Mouse (Mus musculus): Measurements from ENCODE around the gene Tlr2. TPM values are rescaled to one million over a fixed set of nuclear protein-coding genes. Genes with fewer than 3 reads are reported as not detected.

Tlr2 gene
- total and polyA plus RNA-seq, 3 experiments, result not detected

GRCm38 (mm10) chr3:83849341-83849740 lies 7.8 kb upstream of the Tlr2 start:
- no peak for DNase-seq (ENCODE audit: low read depth, low spot score)
- TF ChIP-seq MYB (IDR thresholded peaks at IDR 0.05; ENCODE audit: low read depth, low read length) (no peak), MAFK (IDR thresholded peaks at IDR 0.05; ENCODE audit: borderline replicate concordance, low read depth, low read length) (no peak), SMC3 (IDR thresholded peaks at IDR 0.05; ENCODE audit: low read depth, low read length) (no peak), POLR2AphosphoS2 (IDR thresholded peaks at IDR 0.05; ENCODE audit: low read length) (no peak), NELFE (IDR thresholded peaks at IDR 0.05; ENCODE audit: low read depth, low read length) (no peak), RCOR1 (IDR thresholded peaks at IDR 0.05; ENCODE audit: low read depth, low read length) (no peak), CTCF (IDR thresholded peaks at IDR 0.05 in 2 of 3, conservative IDR thresholded peaks at IDR 0.05 in 1 of 3; ENCODE audit: control insufficient read depth in 1 of 3, insufficient read depth in 1 of 3, low read depth in 2 of 3, low read length in 3 of 3, poor library complexity in 1 of 3, severe bottlenecking in 1 of 3) (no peak), CHD1 (IDR thresholded peaks at IDR 0.05; ENCODE audit: low read depth, low read length) (no peak), ZC3H11A (IDR thresholded peaks at IDR 0.05; ENCODE audit: low read depth, low read length) (no peak), MAX (IDR thresholded peaks at IDR 0.05; ENCODE audit: low read length) (no peak), ETS1 (IDR thresholded peaks at IDR 0.05; ENCODE audit: low read depth, low read length) (no peak), TAL1 (IDR thresholded peaks at IDR 0.05; ENCODE audit: low read length) (no peak), MEF2A (IDR thresholded peaks at IDR 0.05; ENCODE audit: extremely low read depth, insufficient replicate concordance, low read depth, low read length, poor library complexity, severe bottlenecking) (no peak), KAT2A (conservative IDR thresholded peaks at IDR 0.05; ENCODE audit: low read depth, low read length) (no peak), JUND (IDR thresholded peaks at IDR 0.05; ENCODE audit: low read depth, low read length) (no peak), GABPA (IDR thresholded peaks at IDR 0.05; ENCODE audit: low read depth, low read length) (no peak), SIN3A (IDR thresholded peaks at IDR 0.05; ENCODE audit: low read length) (no peak), GATA1 (IDR thresholded peaks at IDR 0.05; ENCODE audit: low read depth, low read length) (no peak), EP300 (IDR thresholded peaks at IDR 0.05; ENCODE audit: low read depth in 1 of 2, low read length in 2 of 2) (no peak), MYC (IDR thresholded peaks at IDR 0.05; ENCODE audit: low read depth, low read length) (no peak)
- H3K27ac ChIP-seq (ENCODE audit: control insufficient read depth, low read depth, low read length), result no peak overlapping the region

DNA sequence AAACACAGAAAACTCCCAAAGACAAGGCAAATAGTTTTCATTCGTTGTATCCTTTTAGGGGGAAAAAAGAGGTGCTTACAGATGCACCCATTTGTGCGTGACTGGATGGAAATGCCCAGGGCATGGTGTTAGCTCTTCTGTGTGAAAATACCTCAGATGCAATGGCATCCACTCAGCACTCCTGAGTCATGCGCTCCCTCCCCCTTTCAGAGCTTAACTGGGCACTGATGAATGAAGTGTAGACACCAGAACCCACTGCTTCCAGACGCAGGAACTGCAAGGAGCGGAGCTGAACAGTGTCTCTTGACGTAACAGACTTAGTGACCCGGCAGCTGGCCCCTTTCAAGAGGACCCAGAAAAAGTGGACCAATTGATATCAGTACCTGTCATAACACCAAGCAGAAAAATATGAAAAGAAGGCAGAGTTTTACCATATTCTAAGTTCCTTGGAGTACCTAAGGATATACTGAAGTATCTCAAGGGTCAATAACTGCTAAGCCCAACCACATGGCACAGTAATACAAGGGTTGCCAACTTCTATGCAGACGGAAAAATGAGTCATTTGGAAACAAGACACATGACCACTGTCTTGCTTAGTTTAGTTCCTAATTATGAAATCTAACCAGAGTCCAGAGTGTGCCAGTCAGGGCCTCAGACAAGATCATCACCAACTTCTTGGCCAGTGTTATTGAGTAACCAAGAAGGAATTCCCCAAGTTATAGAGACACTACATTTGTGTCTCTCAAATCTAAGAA lies 3.4 kb upstream of the Tlr2 start:
- H3K4me1 ChIP-seq (ENCODE audit: control insufficient read depth in 1 of 2, insufficient read depth in 2 of 2, low read length in 2 of 2), result 0 out of 4 replicates have a peak, but pooled peaks cover 0 to 4% of the 10 kb centered on the region in 2 experiments
- H3K4me3 ChIP-seq (ENCODE audit: control insufficient read depth in 1 of 2, insufficient read depth in 1 of 2, low read depth in 2 of 2, low read length in 2 of 2), result no peak overlapping the region
- H3K9me3 ChIP-seq (replicated peaks; ENCODE audit: insufficient read depth, low read length), result no peaks in the 10 kb centered on the region
- no peak overlapping the region for H3K27ac ChIP-seq (ENCODE audit: control insufficient read depth, low read depth, low read length)
- no peak for TF ChIP-seq POLR2A (IDR thresholded peaks at IDR 0.05; ENCODE audit: control insufficient read depth in 1 of 2, insufficient read depth in 1 of 2, low read depth in 1 of 2, low read length in 2 of 2, poor library complexity in 1 of 2)
- no peak for TF ChIP-seq MAZ (IDR thresholded peaks at IDR 0.05; ENCODE audit: low read depth, low read length)
- no peak for TF ChIP-seq KAT2A (conservative IDR thresholded peaks at IDR 0.05; ENCODE audit: low read depth, low read length)
- TF ChIP-seq MEF2A (IDR thresholded peaks at IDR 0.05; ENCODE audit: extremely low read depth, insufficient replicate concordance, low read depth, low read length, poor library complexity, severe bottlenecking), result no peak
- no peak for TF ChIP-seq MAX (IDR thresholded peaks at IDR 0.05; ENCODE audit: low read length)
- TF ChIP-seq E2F4 (IDR thresholded peaks at IDR 0.05; ENCODE audit: borderline replicate concordance, low read depth, low read length), result no peak
- no peak for TF ChIP-seq TBP (IDR thresholded peaks at IDR 0.05; ENCODE audit: low read depth, low read length)
- no peak for TF ChIP-seq CHD1 (IDR thresholded peaks at IDR 0.05; ENCODE audit: low read depth, low read length)
- no peak for TF ChIP-seq POLR2AphosphoS2 (IDR thresholded peaks at IDR 0.05; ENCODE audit: low read length)
- TF ChIP-seq ZC3H11A (IDR thresholded peaks at IDR 0.05; ENCODE audit: low read depth, low read length), result no peak
- TF ChIP-seq MXI1 (IDR thresholded peaks at IDR 0.05; ENCODE audit: low read depth, low read length), result no peak
- no peak for TF ChIP-seq RAD21 (IDR thresholded peaks at IDR 0.05; ENCODE audit: low read depth, low read length)
- TF ChIP-seq TAL1 (IDR thresholded peaks at IDR 0.05; ENCODE audit: low read length), result no peak
- no peak for TF ChIP-seq MYB (IDR thresholded peaks at IDR 0.05; ENCODE audit: low read depth, low read length)
- no peak for TF ChIP-seq SMC3 (IDR thresholded peaks at IDR 0.05; ENCODE audit: low read depth, low read length)
- TF ChIP-seq ELF1 (IDR thresholded peaks at IDR 0.05; ENCODE audit: low read depth, low read length), result no peak
- TF ChIP-seq USF2 (IDR thresholded peaks at IDR 0.05; ENCODE audit: borderline replicate concordance in 1 of 2, insufficient read depth in 1 of 2, low read depth in 1 of 2, low read length in 2 of 2), result no peak
- no peak for TF ChIP-seq NRF1 (IDR thresholded peaks at IDR 0.05; ENCODE audit: insufficient read depth, low read depth, low read length, poor library complexity, severe bottlenecking)
- H3K36me3 ChIP-seq (ENCODE audit: control insufficient read depth in 1 of 2, insufficient read depth in 2 of 2, low read length in 2 of 2), result no peaks in the 10 kb centered on the region
- H3K79me2 ChIP-seq (ENCODE audit: control insufficient read depth, insufficient read depth, low read length, poor library complexity), result no peaks in the 10 kb centered on the region
- no peak overlapping the region for H3K9ac ChIP-seq (ENCODE audit: control insufficient read depth, low read depth, low read length, poor library complexity, severe bottlenecking)
- no peak for DNase-seq (ENCODE audit: low read depth, low spot score)
- no peaks in the 10 kb centered on the region for H3K27me3 ChIP-seq (ENCODE audit: control insufficient read depth in 1 of 2, insufficient read depth in 2 of 2, low read length in 2 of 2)

More at GRCm38 (mm10) chr3:83849341-83849740, 7.8 kb upstream of the Tlr2 start:
- Histone ChIP-seq H3K4me3 (ENCODE audit: control insufficient read depth in 1 of 2, insufficient read depth in 1 of 2, low read depth in 2 of 2, low read length in 2 of 2) (no peak overlapping the region), H3K79me2 (ENCODE audit: control insufficient read depth, insufficient read depth, low read length, poor library complexity) (no peaks in the 10 kb centered on the region), H3K9ac (ENCODE audit: control insufficient read depth, low read depth, low read length, poor library complexity, severe bottlenecking) (no peak overlapping the region), H3K4me1 (ENCODE audit: control insufficient read depth in 1 of 2, insufficient read depth in 2 of 2, low read length in 2 of 2) (no peaks in the 10 kb centered on the region), H3K27me3 (ENCODE audit: control insufficient read depth in 1 of 2, insufficient read depth in 2 of 2, low read length in 2 of 2) (no peaks in the 10 kb centered on the region; a peak in 1 of 4 replicates), H3K36me3 (ENCODE audit: control insufficient read depth in 1 of 2, insufficient read depth in 2 of 2, low read length in 2 of 2) (no peaks in the 10 kb centered on the region), H3K9me3 (replicated peaks; ENCODE audit: insufficient read depth, low read length) (no peaks in the 10 kb centered on the region)

Measured in MEL (cell line).